Mouse (Mus musculus) thymus, postnatal 10 days (tissue): ENCODE measurements around the gene Aldh8a1.
"Not testable (repeated sequence)": the region's sequence is repeated elsewhere in the genome, so short reads cannot be mapped to it uniquely, and the experiment has no call there.

ENCODE experiments used
- DNase-seq, 2 experiments: peaks; one replicate each; pipeline ENCODE4 v3.0.0; 2021; ENCODE audit warnings: low spot score in 2 of 2

Aldh8a1 gene

GRCm38 (mm10) chr10:21367481-21367880 is 9.6 kb upstream of the Aldh8a1 start:
- no peak for DNase-seq

GRCm38 (mm10) chr10:21369586-21369985 is 7.5 kb upstream of the Aldh8a1 start:
- DNase-seq = no peak

- DNase-seq = no peak
Observed at GRCm38 (mm10) chr10:21372271-21372670, 4.8 kb upstream of the Aldh8a1 start.

DNA sequence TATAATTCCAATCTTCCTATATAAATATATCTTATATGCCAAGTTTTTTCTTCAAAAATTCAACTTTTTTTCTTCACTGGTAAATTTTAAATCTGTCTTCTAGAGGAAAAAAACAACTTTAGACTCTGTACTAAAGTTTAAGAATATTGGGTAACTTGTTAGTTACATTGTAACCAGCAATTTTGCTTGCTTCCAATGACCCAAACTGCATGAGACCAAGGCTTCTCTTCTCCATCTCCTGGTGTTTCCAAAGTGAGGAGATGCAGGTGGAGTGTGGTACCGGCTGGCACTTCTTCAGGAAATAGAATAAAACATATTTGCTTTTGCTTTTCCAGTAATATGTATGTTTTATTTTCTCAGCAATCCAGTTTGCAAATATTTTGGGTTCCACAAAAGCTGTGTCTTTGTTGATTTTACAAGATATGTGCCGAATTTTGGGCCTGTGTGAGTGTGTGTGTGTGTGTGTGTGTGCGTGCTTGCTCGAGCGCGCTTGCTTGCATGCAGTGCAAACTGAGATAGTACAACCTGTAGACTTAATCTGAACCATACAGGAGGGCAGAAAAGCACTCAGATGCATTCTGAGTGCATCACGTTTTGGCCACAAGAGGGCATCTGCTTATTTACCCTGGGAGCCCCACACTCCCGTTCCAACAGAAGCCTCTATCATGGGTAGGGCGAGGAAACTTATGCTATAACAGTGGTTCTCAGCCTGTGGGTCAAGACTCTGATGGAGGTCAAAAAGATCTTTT is 1.3 kb downstream of the Aldh8a1 start:
- peak; percentile 21 to 60 for DNase-seq

GRCm38 (mm10) chr10:21382914-21383313 is 5.8 kb downstream of the Aldh8a1 start:
- DNase-seq = peak in 1 of 2 experiments; percentile 69

DNA sequence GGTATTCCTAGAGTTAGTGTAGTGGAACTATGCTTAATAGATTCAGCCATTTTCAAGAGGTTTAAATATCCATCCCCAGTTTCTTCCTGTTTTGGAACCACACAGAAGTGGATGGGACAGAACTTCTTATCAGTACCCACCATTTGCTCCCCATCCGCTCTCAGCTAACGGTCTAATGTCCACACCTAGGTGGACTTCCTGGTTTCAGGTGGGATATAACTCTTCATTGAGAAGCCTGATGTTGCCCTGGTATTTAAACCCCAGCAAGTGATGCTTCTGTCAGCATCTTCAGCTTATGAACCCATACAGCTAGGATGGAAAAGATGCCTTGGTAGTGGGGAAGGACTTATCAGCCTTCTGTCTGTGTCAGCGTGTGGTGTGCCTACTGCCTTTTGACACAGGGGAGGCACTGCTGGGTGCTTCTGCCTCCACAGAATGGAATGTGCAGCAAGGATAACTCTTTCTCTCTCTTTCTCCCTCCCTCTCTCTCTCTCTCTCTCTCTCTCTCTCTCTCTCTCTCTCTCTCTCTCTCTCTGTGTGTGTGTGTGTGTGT is 8.1 kb downstream of the Aldh8a1 start:
- no peak for DNase-seq

GRCm38 (mm10) chr10:21389075-21389474 is 12.0 kb downstream of the Aldh8a1 start:
- DNase-seq = no peak

- DNase-seq = no peak
Observed at GRCm38 (mm10) chr10:21390440-21390839, 13.3 kb downstream of the Aldh8a1 start.

GRCm38 (mm10) chr10:21391286-21391685 is 14.2 kb downstream of the Aldh8a1 start:
- no peak for DNase-seq

DNA sequence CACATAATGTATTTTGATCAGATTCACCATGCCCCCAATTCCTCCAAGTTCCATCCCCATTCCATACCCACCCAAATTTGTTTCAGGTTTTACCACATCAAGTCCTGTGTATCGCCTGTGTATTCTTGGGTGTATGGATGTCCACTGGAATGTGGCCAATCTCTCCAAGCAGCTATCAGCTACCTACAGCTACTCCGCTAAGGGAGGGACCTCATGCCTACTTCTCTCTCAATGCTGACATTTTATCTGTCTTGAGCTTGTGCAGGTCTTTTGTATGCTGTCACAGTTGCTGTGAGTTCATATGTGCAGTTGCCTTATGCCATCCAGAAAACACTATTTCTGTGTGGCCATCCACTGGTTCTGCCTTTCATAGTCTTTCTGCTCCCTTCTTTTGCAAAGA is 16.3 kb downstream of the Aldh8a1 start:
- DNase-seq = no peak

DNA sequence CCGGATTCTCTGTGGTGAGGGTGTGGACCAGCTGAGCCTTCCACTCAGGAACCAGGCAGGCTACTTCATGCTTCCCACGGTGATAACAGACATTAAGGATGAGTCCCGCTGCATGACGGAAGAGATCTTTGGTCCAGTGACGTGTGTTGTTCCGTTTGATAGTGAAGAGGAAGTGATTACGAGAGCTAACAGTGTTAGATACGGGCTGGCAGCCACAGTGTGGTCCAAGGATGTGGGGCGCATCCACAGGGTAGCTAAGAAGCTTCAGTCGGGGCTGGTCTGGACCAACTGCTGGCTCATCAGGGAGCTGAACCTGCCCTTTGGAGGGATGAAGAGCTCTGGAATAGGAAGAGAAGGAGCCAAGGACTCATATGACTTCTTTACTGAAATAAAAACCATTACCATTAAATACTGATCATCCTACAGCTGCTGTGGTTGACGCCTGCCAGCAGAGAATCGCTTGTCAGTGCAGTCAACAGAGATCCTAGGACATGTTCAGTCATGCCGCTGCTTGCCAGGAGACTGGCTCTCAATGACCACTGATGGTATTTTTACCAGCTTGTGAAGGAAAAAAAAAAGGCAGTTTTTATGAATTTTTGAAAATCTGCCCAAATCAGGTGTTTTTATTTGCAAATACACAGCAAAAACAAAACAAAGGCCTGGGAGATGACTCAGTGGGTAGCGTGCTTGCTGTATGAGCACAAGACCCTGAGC is 18.5 kb downstream of the Aldh8a1 start:
- no peak for DNase-seq

GRCm38 (mm10) chr10:21398873-21399425 is 21.9 kb downstream of the Aldh8a1 start:
- DNase-seq = not testable (repeated sequence)

DNA sequence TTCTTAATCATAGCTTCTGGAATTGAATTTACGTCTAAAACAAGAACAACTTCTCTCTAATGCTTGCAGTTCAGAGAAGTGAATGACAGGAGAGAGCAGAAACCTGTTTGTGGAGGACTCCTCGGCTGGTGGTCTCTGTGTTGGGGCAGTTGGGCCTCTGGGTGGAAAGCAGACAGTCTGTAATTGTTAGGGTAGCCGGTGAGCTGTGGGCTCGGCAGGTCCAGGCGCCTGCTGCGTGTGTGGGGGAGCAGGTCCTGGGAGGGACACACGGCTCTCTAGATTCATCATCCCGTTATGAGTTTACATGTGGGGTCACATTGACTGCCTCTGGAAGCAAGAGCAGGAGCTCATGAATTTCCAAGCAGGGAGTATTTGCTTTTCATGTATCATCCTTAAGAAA is 22.5 kb downstream of the Aldh8a1 start:
- no peak for DNase-seq

DNA sequence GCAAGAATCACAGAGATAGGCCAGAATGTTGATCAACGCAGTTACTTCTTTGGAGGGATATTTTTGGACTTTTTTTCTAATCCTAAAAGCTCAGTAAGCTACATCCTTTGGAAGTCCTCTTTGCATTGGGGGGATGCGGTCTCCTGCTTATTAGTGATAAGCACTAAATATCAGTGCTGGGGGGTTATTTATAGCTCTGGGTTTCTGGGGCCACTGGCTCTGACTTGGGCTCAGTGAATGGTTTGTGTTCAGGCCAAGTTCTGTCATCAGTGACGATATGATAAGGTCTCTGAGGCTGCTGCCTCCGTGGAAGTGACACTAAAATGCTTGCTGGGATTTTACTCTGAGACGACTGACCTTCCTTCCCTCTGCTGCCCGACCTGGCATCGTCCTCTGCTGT is 22.9 kb downstream of the Aldh8a1 start:
- no peak for DNase-seq

DNA sequence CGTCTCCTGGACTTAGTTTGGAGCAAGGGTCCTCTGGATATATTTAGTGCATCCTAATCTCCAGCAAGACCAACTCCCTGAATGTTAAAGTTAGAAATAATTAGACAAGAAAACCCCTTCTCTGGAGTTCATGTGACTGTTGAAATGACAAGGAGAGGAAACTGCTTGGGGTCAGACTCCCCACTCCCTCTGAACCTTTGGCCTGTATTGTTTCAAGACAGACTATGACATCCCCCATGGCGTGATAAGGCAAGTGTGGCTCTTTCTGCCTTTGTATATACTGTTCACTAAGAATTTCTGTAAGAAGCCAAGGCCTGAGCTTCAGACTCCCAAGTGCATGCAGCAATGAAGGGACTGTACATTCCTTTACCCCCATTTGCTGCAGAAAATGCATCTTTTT is 23.4 kb downstream of the Aldh8a1 start:
- no peak for DNase-seq

DNA sequence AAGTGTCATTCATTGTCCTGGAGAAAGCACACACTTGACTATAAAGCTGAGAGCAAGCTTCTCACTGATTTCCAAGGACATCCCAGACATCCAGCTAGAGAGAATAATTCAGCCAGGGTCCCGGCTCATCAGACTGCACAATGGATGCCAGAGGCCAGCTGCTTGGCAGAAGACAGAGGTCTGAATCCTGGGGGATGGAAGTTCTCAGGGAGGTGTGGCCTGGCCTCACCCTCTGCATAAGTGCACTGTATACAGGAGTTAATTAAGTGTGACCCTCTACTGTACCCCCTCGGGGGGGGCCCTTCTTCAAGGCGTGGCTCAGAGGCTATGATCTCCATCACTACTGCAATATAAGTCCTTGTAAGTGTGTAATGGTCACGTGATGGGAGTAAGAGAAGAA is 24.2 kb downstream of the Aldh8a1 start:
- DNase-seq = no peak

- DNase-seq = no peak
Observed at GRCm38 (mm10) chr10:21404822-21405221, 27.7 kb downstream of the Aldh8a1 start.

GRCm38 (mm10) chr10:21405707-21406534 is 28.8 kb downstream of the Aldh8a1 start:
- no peak for DNase-seq

DNA sequence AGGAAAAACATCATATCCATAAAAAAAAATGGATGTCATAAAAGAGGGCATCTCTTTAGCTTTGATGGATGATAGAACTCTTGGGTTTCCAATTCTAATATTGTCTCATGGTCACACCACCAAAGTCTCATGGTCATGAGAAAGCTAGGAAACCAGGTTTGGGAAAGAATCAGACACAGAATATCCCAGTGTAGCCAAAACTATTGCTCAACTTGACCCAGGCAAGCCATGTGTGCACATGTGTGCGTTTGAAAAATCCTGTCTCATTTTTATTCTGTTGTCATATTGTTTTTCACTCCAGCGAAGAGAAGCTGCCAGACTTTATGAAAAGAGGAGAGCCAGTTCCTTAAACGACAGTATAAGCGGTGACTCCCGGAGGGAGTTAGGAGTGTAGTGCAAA is 33.6 kb downstream of the Aldh8a1 start:
- DNase-seq = no peak

DNA sequence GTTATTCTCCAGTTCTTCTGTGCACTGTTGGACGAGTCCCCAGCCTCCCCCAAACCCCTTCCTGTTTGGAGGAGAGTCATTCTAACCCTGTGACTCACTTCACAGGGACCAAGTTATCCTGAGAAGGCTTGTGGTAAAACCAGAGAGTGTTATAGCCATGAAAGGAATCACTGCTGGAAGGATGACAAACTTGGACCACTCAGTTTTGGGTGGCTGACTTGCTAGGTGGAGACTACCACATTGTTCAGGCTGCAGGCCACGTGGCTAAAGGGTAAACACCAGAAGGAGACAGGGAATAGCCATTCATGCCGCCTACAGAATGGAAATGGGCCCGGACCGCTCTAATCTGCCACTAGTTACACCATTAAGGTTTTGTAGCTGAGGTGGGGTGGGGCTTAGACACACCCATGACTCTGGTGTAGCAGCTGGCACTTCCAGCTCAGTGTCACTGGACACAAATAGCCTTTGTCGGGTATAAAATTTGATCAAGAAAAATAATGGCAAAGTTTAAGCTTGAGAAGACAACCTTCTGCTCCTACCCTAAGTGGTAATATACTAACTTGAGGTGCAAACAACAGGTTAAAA is 34.6 kb downstream of the Aldh8a1 start:
- no peak for DNase-seq

DNA sequence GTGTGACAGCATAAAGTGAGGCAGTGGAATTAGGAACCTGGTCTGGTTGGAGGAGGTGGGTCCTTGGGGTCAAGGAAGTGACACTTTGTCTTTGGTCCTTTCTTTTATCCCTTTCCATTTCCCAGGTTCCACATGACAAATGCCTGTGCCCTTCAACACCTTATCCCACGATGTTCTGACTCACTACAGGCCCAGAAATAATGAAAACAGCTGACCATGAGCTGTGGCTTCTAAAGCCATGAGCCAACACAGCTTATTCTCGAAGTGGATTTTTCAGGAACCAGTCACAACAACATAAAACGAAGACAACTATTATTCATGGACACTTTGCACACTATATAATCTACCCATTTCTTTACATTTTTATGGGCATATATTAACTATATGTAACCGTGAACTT is 37.9 kb downstream of the Aldh8a1 start:
- no peak for DNase-seq
